Mouse (Mus musculus) liver, postnatal 0 days (tissue): ENCODE results near the gene Ubash3b. TPM values are rescaled to one million over a fixed set of nuclear protein-coding genes. Genes with fewer than 3 reads are reported as not detected.

Experiments
- ATAC-seq: fragments of 200-750 bp; cut with Nextera tagmentation; 2 replicates; pipeline ENCODE4 v1.8.0; 2017; ENCODE audit warnings: mild to moderate bottlenecking, moderate library complexity
- DNase-seq: peaks from one replicate; pipeline ENCODE4 v3.0.0-alpha.2; 2016
- H3K27ac ChIP-seq: fragments of 300-500 bp; sonication (generic); 2 replicates; pipeline ENCODE4 v1.5.1; 2014; ENCODE audit warnings: antibody characterized with exemption, moderate library complexity, mild to moderate bottlenecking, low read depth
- H3K27me3 ChIP-seq: fragments of 300-500 bp; sonication (generic); 2 replicates; pipeline ENCODE4 v1.6.1; 2014; ENCODE audit warnings: low read length, control low read depth, mixed read lengths; ENCODE audit not compliant: insufficient read depth
- H3K36me3 ChIP-seq: fragments of 300-500 bp; sonication (generic); replicated peaks from 2 replicates; pipeline ENCODE4 v1.6.1; 2014; ENCODE audit warnings: mild to moderate bottlenecking, control low read depth, low read length, moderate library complexity, mixed read lengths; ENCODE audit not compliant: insufficient read depth
- H3K4me1 ChIP-seq: fragments of 300-500 bp; sonication (generic); 2 replicates; pipeline ENCODE4 v1.6.1; 2014; ENCODE audit warnings: antibody characterized with exemption, mild to moderate bottlenecking, control low read depth; ENCODE audit not compliant: insufficient read depth
- H3K4me2 ChIP-seq: fragments of 300-500 bp; sonication (generic); 2 replicates; pipeline ENCODE4 v1.6.1; 2014; ENCODE audit warnings: low read depth, mild to moderate bottlenecking, low read length, moderate library complexity, mixed read lengths
- H3K4me3 ChIP-seq: fragments of 300-500 bp; sonication (generic); 2 replicates; pipeline ENCODE4 v1.5.1; 2014; ENCODE audit warnings: low read depth, low read length
- H3K9ac ChIP-seq: fragments of 300-500 bp; sonication (generic); replicated peaks from 2 replicates; pipeline ENCODE4 v1.6.1; 2014; ENCODE audit warnings: mild to moderate bottlenecking, moderate library complexity
- H3K9me3 ChIP-seq: fragments of 300-500 bp; sonication (generic); 2 replicates; pipeline ENCODE4 v1.6.1; 2016; ENCODE audit warnings: mild to moderate bottlenecking, control low read depth, low read length, mixed read lengths
- CTCF ChIP-seq: sonication (generic); IDR thresholded peaks from 2 replicates; pipeline ENCODE4 v1.5.1; 2016; ENCODE audit warnings: antibody characterized with exemption, low read depth
- EP300 ChIP-seq: IDR thresholded peaks from 2 replicates; pipeline ENCODE4 v1.6.1; 2016; ENCODE audit warnings: antibody characterized with exemption, low read depth, mild to moderate bottlenecking
- WGBS: fragments of 180-500 bp; shearing (Covaris S2); extraction: QIAGEN DNeasy Blood & Tissue Kit; methylation state at CpG from one replicate; pipeline ENCODE4 v1.1.7; 2014; ENCODE audit not compliant: insufficient replicate concordance; 5-methylcytosine and 5-hydroxymethylcytosine counted together
- polyA plus RNA-seq: library from polyadenylated mRNA; unstranded; fragments of >200 nt; fragmentation: Nextera tagmentation; extraction: Ambion mirVana; gene quantifications from 2 replicates; pipeline ENCODE4 v1.2.1, GENCODE M21; 2015

Ubash3b gene
- 6.6 TPM in 2 replicates for polyA plus RNA-seq

GRCm38 (mm10) chr9:41161413-41161812 is at the start of gene Ubash3b:
Ubash3b (minus strand) TSS chr9:41161697.
- H3K27ac ChIP-seq = peak within 1 kb of the TSS; percentile 74
- ATAC-seq (no peak), DNase-seq (no peak)
- H3K4me2 ChIP-seq = no peak within 1 kb of the TSS
- no peaks in the 10 kb centered on the region for H3K36me3 ChIP-seq
- peaks cover 7% of the 10 kb centered on the region for H3K27me3 ChIP-seq
- H3K9ac ChIP-seq = no peak within 1 kb of the TSS
- no peak within 1 kb of the TSS for H3K4me3 ChIP-seq
- TF ChIP-seq CTCF = no peak
- WGBS = 56% methylated on average over 6 of the region's 6 CpGs
- peaks cover 16% of the 10 kb centered on the region for H3K4me1 ChIP-seq
- H3K9me3 ChIP-seq = no peaks in the 10 kb centered on the region

GRCm38 (mm10) chr9:41207130-41208104 is 45.9 kb upstream of the Ubash3b start:
- 9% methylated on average over 28 of the region's 28 CpGs for WGBS
- H3K9me3 ChIP-seq = no peaks in the 10 kb centered on the region
- DNase-seq (peak; percentile 94), ATAC-seq (peak; percentile 97)
- peak overlapping the region; percentile 60 for H3K4me2 ChIP-seq
- no peaks in the 10 kb centered on the region for H3K27me3 ChIP-seq
- H3K4me1 ChIP-seq = no peaks in the 10 kb centered on the region; the same call in none of the 2 replicates
- H3K27ac ChIP-seq = peak overlapping the region; percentile 91
- H3K4me3 ChIP-seq = peak overlapping the region; percentile 47
- TF ChIP-seq EP300 (peak; percentile 51), CTCF (peak; percentile 91)
- no peaks in the 10 kb centered on the region for H3K36me3 ChIP-seq
- peak overlapping the region; percentile 33; the same call in 1 of the 2 replicates for H3K9ac ChIP-seq

GRCm38 (mm10) chr9:41206717-41207116 is 45.2 kb upstream of the Ubash3b start:
- 82% methylated on average over 12 of the region's 12 CpGs for WGBS
- Histone ChIP-seq H3K4me1 (no peaks in the 10 kb centered on the region; the same call in none of the 2 replicates), H3K4me2 (no peak overlapping the region), H3K4me3 (no peak overlapping the region), H3K36me3 (no peaks in the 10 kb centered on the region), H3K9me3 (no peaks in the 10 kb centered on the region), H3K9ac (no peak overlapping the region), H3K27me3 (no peaks in the 10 kb centered on the region), H3K27ac (no peak overlapping the region)
- DNase-seq = no peak
- TF ChIP-seq CTCF (no peak), EP300 (no peak)
- no peak for ATAC-seq

GRCm38 (mm10) chr9:41205267-41205666 is 43.8 kb upstream of the Ubash3b start:
- no peak for DNase-seq
- no peaks in the 10 kb centered on the region for H3K9me3 ChIP-seq
- H3K27me3 ChIP-seq = no peaks in the 10 kb centered on the region
- no peaks in the 10 kb centered on the region for H3K36me3 ChIP-seq
- no peak overlapping the region for H3K4me3 ChIP-seq
- WGBS = 69% methylated on average over 3 of the region's 3 CpGs
- H3K9ac ChIP-seq = no peak overlapping the region
- H3K27ac ChIP-seq = no peak overlapping the region
- ATAC-seq = no peak
- no peak overlapping the region for H3K4me2 ChIP-seq
- TF ChIP-seq EP300 (no peak), CTCF (peak; percentile 35)
- H3K4me1 ChIP-seq = no peaks in the 10 kb centered on the region; the same call in 1 of the 2 replicates

- Histone ChIP-seq H3K9me3 (no peaks in the 10 kb centered on the region), H3K27ac (no peak overlapping the region), H3K4me1 (no peaks in the 10 kb centered on the region), H3K4me3 (no peak overlapping the region), H3K36me3 (no peaks in the 10 kb centered on the region), H3K4me2 (no peak overlapping the region), H3K9ac (no peak overlapping the region), H3K27me3 (no peaks in the 10 kb centered on the region)
- TF ChIP-seq CTCF (no peak), EP300 (no peak)
- DNase-seq (no peak), ATAC-seq (no peak)
- WGBS = 75% methylated on average over 22 of the region's 22 CpGs
Measured at GRCm38 (mm10) chr9:41199456-41200252, 38.2 kb upstream of the Ubash3b start.
